27 mouse cellular contexts compared by ENCODE assay signal in the genomic region with DNA sequence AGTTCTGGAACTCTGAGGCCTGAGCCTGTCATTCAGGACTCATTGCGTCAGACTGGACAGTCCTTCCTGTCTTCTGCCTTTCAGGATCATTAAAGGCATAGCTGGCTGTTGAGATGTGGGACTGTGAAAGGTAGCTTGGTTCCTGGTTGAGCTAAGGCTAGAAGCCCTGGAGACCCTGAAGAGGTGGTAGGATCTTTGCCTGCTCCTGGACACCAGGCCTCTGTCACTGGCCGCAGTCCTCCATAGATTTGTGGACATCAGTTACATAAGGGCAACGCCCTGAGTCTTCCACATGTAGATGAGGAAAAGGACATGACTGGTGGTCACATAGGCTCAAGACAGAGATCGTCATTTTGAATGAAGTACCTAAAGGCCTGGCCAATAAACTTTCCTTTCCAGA.
"Had no signal": no experiment of that assay in that cellular context is flagged by ENCODE, and none has a peak within 500 bp of the region (broad histone marks: within the 10 kb centered on the region; RNA-seq: fewer than 3 reads in every experiment).

No protein-coding gene starts in this region.

- ATAC-seq: forebrain, embryonic 14.5 days; forebrain, embryonic 15.5 days; forebrain, embryonic 16.5 days; forebrain, postnatal 0 days had no signal

- H3K4me1 ChIP-seq: embryonic facial prominence, embryonic 15.5 days; forebrain, embryonic 10.5 days; forebrain, embryonic 12.5 days had no signal

- H3K9ac ChIP-seq: embryonic facial prominence, embryonic 12.5 days; embryonic facial prominence, embryonic 13.5 days; embryonic facial prominence, embryonic 15.5 days; forebrain, embryonic 12.5 days; forebrain, embryonic 15.5 days; forebrain, postnatal 0 days; heart, embryonic 12.5 days had no signal

- DNase-seq: cerebellum, adult 2 months; cerebellum, adult 8-10 months; cerebellum, adult 9-10 months; cerebellum, adult 9-11 months; cerebellum, postnatal 10 days; cerebellum, postnatal 14 days; cerebellum, postnatal 25 days; cerebellum, postnatal 36 days; embryo, embryonic 11 days; forebrain, postnatal 0 days; gastrocnemius, adult 2 months; gastrocnemius, postnatal 10 days; gastrocnemius, postnatal 14 days; gastrocnemius, postnatal 25 days; gastrocnemius, postnatal 36 days; heart, adult 2 months had no signal

- H3K36me3 ChIP-seq: embryonic facial prominence, embryonic 10.5 days; embryonic facial prominence, embryonic 12.5 days; embryonic facial prominence, embryonic 13.5 days; embryonic facial prominence, embryonic 15.5 days; forebrain, embryonic 10.5 days; forebrain, embryonic 12.5 days; forebrain, embryonic 15.5 days; heart, embryonic 12.5 days had no signal

- H3K27ac ChIP-seq: embryonic facial prominence, embryonic 10.5 days; embryonic facial prominence, embryonic 12.5 days; embryonic facial prominence, embryonic 13.5 days; embryonic facial prominence, embryonic 15.5 days; forebrain, embryonic 10.5 days; forebrain, embryonic 12.5 days; forebrain, embryonic 15.5 days; gastrocnemius, adult 2 months; heart, adult 2 months had no signal

- H3K4me3 ChIP-seq: embryonic facial prominence, embryonic 10.5 days; embryonic facial prominence, embryonic 12.5 days; embryonic facial prominence, embryonic 13.5 days; embryonic facial prominence, embryonic 15.5 days; erythroblast, embryonic 14.5 days; forebrain, embryonic 10.5 days; forebrain, embryonic 12.5 days; forebrain, embryonic 15.5 days; gastrocnemius, adult 2 months; heart, adult 2 months; heart, embryonic 12.5 days had no signal

- H3K9me3 ChIP-seq: embryonic facial prominence, embryonic 10.5 days; embryonic facial prominence, embryonic 12.5 days; embryonic facial prominence, embryonic 13.5 days; embryonic facial prominence, embryonic 15.5 days; forebrain, embryonic 10.5 days; forebrain, embryonic 15.5 days; heart, embryonic 12.5 days had no signal

- H3K27me3 ChIP-seq: embryonic facial prominence, embryonic 12.5 days; embryonic facial prominence, embryonic 13.5 days; embryonic facial prominence, embryonic 15.5 days; forebrain, embryonic 15.5 days; heart, embryonic 12.5 days had no signal

- H3K4me2 ChIP-seq: embryonic facial prominence, embryonic 12.5 days; embryonic facial prominence, embryonic 13.5 days; embryonic facial prominence, embryonic 15.5 days; forebrain, embryonic 12.5 days; forebrain, embryonic 15.5 days; heart, embryonic 12.5 days had no signal
